Mouse (Mus musculus) induced T-regulatory cell, adult 2 months (primary cell): Measurements from ENCODE around the gene Col7a1.

Source experiments
- DNase-seq: peaks from one replicate; pipeline ENCODE4 v3.0.0-alpha.2; 2012; ENCODE audit warnings: low read depth

Col7a1 gene

GRCm38 (mm10) chr9:108985710-108986109 is 32.3 kb downstream of the Col7a1 start, which contains the start of gene Ucn2:
Ucn2 (plus strand) TSS chr9:108986010.
- no peak for DNase-seq

- no peak for DNase-seq
Measured at GRCm38 (mm10) chr9:108987704-108988350, 34.4 kb downstream of the Col7a1 start.

DNA sequence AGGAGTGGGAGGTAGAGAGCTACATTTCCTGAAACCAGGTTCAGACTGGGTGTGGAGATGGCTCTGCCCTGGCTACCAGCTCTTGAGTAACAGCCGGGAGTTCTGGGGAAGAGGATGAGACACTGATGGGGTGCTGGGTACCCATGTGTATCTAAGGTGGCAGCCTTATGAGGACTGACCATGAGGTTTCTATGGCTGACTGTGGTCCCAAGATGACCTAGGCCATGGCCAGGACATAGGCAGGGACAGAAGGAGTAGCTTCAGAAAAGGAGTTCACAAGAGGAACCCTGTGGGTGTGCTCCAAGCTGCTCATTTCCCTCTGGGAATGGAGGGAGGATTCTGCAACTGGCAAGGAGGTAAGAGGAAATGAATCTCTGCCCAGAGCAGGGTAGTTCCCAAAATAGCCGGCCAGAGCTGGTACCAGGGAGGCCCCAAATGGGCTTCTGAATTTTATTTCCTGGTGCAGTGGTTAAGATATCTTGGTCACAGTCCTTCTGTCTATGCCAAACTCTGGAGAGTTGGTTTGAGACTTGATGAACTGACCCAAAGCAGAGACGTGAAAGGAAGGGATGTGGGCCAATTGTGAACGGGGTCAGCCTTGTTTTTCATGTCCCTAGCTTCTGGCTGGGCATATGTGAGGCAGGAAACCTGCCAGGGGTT is 36.5 kb downstream of the Col7a1 start:
- DNase-seq, result no peak

GRCm38 (mm10) chr9:108990462-108990820 is 37.1 kb downstream of the Col7a1 start:
- no peak for DNase-seq

DNA sequence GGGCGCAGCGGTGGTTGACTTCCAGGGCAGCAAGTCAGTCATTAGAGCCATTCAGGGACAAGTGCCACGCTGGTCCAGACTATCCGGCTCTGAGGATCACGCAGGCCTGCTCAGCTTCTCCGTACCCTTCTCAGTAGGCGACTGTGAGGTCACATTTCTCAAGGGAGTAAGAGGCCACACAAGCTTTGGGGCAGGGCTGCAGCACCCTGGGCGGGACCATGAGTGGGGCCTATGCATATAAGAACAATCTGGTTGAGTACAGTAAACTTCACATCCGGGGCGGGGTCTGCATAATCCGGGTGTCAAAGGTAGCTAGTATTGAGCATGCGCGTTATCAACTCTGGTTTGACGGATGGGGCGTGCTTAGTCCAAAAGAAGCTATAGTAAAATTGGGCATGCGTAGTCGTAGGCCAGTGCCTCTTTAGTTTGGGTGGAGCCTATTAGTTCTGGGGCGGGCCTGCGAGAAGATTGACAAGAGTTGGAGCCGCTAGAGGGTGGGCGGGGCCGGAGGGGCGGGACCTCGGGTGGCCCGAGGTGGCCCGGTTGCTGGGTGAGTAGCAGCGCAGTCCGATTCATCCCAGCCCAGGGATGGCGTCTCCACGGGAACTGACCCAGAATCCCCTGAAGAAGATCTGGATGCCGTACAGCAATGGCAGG is 38.2 kb downstream of the Col7a1 start, which contains the start of gene Pfkfb4:
Pfkfb4 (plus strand) TSS at position 351 of the 657 bp plus-strand sequence.
- DNase-seq, result peak; percentile 100

DNA sequence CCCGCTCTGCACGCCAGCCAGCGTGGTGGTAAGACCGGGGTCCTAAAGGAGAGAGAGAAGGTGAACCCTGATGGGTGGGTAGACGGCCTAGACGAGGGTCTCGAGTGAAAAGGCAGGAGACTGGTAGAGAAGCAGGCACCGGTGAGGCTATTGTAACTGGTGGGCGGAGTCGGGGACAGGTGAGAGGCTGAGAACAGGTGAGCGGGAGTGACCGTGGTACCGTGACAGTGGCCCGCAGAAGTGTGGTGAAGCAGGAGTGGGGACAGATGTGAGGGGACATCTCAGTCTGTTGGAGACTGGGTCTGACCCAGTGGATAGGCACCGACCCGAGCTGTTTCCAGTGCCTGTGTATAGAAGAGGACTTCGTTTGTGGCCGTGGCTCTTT is 38.7 kb downstream of the Col7a1 start:
- DNase-seq, result no peak

DNA sequence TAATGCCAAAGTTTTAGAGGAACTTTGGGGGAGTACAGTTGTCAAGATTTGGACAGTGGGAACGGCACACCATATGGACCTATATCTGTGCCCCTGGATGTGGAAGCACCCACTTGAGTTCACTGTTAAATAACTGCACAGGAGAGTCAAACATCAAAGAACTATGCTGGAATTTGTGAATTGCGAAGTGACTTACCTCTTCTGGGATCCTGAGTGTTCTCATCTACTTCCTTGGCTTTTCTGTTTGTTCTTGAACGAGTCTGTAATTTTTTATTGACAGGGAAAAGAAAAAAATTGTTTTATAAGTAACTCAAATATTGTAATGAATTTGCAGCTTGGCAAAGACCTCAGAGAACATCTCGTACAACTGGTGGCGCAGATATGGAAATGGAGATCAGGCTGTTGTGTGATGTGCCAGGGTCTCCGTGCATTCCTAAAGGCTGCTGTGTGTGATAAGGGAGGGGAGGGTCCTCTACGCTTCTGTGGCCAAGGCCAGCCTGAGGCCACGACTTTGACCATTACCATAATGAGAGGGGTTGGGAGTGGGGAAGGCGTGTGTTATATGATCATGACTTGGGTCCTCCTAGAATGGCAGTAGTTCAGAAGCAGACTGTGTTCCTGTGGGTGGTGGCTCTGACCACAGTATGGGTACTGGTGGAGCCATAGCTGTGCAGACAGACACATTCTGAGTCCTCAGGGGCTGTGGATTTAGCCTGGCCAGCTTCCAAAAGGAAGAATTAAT is 39.4 kb downstream of the Col7a1 start:
- DNase-seq, result no peak

DNA sequence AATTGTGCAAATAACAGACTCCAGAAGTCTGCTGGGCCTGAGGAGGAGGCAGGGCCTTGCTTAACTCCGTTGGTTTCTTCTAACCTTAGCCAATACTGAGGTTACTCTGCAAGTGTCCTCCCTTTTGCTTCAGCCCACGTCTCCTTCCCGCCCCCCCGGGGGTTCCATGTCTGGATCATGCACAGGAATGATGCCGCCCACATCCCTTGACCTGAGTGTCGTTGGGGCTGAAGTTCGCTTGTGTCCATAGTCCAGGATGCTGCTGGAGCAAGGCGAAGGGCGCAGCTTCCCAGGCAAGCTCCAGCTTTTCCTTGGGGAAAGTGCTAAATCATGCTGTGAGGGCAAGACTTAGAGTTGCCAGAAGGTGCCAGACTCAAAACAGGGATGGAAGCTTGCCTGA is 43.0 kb downstream of the Col7a1 start:
- DNase-seq, result no peak

DNA sequence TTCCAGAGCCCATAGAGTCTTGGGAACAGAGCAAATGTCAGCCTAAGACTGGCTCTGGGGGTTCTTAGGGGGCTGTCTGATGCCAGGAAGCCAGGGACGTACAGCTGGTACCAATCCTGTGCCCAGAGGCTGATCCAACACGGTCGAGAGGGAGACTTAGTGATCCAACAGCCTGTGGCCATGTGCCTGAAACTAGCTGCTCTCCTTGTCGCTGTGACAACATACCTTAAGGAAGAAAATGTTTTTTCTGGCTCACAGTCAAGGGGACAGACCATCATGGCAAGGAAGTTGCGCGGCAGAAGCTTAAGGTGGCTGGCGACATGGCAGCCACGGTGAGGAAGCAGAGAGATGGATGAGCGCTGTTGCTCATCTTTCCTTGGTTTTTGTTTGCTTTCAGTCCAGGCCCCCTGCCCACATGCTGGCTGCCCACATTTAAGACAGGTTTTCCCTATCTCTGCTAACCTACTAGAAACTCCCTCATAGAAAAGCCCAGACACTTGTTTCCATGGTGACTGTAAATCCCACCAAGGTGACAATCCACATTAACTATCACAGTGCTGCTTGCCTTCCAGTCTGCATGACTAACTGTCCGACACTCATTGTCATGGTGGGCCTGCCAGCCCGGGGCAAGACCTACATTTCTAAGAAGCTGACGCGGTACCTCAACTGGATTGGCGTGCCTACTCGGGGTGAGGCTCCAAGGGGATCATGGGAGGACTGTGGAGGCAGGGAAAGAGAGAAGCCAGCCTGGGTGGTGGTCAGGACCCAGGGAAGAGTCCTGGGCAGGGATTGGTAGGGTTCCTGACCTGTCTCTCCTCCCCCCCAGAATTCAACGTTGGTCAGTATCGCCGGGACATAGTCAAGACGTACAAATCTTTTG is 45.1 kb downstream of the Col7a1 start:
- no peak for DNase-seq

GRCm38 (mm10) chr9:108999167-108999526 is 45.8 kb downstream of the Col7a1 start:
- DNase-seq, result no peak

DNA sequence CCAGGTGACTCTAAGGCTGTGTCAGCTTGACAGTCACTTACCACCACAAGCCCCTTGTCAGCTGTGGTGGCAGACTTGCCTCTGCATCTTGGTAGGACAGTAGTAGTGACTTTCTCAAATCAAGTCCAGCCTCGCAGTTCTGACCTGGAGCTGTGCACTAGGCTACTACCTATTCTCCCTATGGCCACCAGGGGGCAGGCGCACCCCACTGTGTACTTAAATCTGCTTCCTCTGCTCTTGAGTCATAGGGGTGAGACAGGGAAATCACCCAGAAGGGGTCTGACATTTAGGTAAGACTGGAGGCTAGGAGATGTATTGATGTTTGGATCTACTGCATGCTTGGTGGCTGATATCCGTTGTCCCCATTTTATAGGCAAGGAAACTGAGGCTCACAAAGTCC is 47.3 kb downstream of the Col7a1 start:
- DNase-seq, result peak; percentile 89

DNA sequence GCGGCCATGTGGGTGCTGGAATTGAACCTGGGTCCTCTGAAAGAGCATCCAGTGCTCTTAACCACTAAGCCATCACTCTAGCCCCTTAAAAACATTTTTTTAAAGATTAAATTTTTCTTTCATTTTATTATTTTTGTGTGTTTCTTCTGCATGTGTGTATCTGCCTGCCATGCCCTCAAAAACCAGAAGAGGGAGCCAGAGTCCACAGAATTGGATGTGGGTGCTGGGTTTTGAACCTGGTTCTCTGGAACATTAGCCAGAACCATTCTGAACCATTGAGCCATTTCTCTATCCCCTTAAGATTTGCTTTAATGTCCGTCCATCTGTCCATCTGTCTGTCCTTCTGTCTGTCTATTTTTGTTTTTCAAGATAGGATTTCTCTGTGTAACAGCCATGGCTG is 49.8 kb downstream of the Col7a1 start:
- DNase-seq, result peak; percentile 88

DNA sequence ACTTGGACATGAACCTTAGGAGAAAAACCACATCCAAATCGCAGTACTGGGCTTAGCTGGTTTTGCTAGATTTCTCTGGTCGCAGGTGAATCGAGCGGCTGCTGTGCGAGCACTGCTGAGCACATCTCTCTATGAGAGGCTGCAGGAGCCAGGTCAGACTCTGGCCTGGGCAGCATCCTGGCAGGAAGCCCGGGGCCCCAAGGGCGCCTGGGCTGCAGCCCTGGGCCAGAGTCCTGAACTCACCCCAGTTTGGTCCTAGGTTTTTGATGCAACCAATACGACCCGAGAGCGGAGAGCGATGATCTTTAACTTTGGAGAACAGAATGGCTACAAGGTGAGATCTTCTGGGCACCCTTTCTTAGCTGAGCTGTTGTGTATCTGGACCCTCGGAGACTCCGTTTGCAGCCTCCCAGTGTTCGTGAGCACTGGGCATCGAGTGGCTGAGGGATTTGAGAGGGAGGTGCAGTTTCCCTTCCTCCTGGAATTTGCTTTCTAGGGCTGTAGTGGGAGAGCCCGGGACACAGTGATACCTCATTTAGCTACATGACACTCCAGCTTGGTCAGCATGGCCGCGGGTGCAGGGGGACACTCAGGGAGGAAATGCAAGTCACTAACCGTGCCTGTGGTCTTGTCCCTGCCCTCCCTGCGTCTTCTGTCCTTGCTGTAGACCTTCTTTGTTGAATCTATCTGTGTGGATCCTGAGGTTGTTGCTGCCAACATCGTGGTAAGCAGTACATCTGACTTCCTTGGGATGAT is 53.8 kb downstream of the Col7a1 start:
- DNase-seq, result no peak

GRCm38 (mm10) chr9:109008081-109008480 is 54.7 kb downstream of the Col7a1 start:
- DNase-seq, result no peak

DNA sequence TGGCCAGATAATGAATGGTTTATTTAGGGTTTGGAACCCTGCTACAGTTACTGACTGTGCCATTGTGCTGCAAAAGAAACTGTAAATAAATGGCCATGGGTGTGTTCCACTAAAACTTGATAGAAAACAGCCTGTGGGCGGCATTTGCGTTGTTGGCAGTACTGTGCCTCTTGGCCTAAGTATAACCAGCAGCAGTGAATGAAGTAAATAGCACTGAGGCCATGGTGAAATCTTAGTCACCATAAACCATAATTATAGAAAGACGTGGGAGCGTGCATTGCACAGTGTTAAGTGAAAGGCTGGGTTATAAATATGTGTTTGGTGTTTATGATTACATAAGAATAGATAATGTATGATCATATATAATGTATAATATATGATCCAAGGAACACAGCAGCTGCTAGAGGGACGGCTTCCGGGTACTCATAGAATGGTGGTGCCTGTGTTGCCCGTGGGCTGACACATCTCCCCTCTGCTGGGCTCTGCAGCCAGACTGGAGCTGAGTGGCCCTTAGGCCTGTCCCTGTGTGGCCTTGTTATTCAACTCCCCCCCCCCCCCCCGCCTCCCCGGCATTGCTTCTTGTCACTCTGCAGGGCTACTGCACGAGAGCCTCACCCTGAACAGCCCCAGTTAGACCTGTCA is 55.7 kb downstream of the Col7a1 start:
- DNase-seq, result no peak

- no peak for DNase-seq
Measured at GRCm38 (mm10) chr9:109009636-109010315, 56.4 kb downstream of the Col7a1 start.

- DNase-seq, result no peak
Measured at GRCm38 (mm10) chr9:109010316-109010690, 56.9 kb downstream of the Col7a1 start.

DNA sequence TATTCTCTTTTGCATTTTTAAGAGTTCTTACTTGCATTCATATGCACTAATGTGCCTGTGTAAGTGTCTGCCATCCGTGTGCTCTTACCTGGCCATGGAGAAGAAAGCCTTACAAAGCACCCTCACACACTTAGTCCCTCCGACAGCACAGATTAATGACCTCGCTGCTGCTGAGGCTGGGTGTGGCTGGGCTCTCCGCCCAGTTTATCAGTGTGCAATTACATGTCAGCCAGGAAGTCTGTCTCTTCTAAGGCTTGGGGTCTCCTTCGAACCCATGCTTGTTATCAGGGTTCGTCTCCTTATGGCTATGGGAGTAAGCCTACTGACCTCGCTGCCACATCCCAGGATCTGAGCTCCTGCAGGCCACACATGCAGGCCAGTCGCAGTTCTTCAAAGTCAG is 62.0 kb downstream of the Col7a1 start:
- DNase-seq, result no peak

DNA sequence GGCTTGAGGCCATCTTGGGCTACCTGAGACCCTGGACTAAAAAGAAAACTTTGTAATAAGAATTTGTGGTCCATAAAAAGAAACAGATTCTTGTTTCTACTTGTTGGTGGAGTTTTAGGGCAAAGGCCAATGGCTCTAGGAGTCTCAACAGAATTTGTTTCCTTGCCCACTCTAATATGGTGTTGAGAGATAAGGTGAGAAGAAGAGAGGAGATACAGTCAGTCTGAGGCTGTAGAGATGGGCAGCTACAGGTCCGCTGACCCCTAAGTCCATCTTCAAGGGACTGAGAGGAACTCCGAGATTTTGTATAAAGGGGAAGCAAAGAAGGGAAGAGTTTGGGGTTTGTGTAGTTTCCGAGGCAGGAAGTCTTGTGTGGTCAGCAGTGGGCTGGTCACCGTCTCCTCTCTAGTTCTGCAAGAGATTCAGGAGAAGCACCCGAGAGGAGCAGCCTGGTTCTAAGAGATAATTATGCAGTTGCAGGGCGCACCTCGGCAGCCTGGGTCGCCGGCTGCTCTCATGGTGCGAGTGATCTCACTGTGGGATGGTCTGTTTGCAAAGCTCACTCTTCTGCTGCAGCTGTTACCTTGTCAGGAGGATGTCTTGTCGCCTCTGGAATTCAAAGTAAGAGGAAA is 63.7 kb downstream of the Col7a1 start:
- no peak for DNase-seq
